Mouse (Mus musculus) heart, adult 2 months (tissue): ENCODE measurements around the gene Palm2. TPM values are rescaled to one million over a fixed set of nuclear protein-coding genes. Genes with fewer than 3 reads are reported as not detected.

Source experiments
- DNase-seq, 2 experiments: peaks; one replicate each; pipeline ENCODE4 v3.0.0; 2021
- H3K27ac ChIP-seq: fragments of 200-600 bp; 2 replicates; pipeline ENCODE4 v1.8.1; 2022
- H3K27me3 ChIP-seq: fragments of 200-500 bp; 2 replicates; pipeline ENCODE4 v1.6.1; 2012; ENCODE audit warnings: mild to moderate bottlenecking, low read length, inconsistent platforms, mixed read lengths; ENCODE audit not compliant: control insufficient read depth, insufficient read depth
- H3K36me3 ChIP-seq: fragments of 200-500 bp; 2 replicates; pipeline ENCODE4 v1.6.1; 2012; ENCODE audit warnings: low read length, inconsistent platforms; ENCODE audit not compliant: control insufficient read depth, insufficient read depth
- H3K4me1 ChIP-seq: fragments of 200-500 bp; 2 replicates; pipeline ENCODE4 v1.6.1; 2011; ENCODE audit warnings: low read length; ENCODE audit not compliant: control insufficient read depth, insufficient read depth
- H3K4me3 ChIP-seq: fragments of 200-600 bp; 2 replicates; pipeline ENCODE4 v1.8.1; 2022
- H3K79me2 ChIP-seq: fragments of 200-500 bp; replicated peaks from 2 replicates; pipeline ENCODE4 v1.6.1; 2012; ENCODE audit warnings: mild to moderate bottlenecking, inconsistent platforms, low read length, moderate library complexity, mixed read lengths; ENCODE audit not compliant: control insufficient read depth, insufficient read depth
- H3K9ac ChIP-seq: fragments of 200-500 bp; 2 replicates; pipeline ENCODE4 v1.6.1; 2012; ENCODE audit warnings: low read depth, mild to moderate bottlenecking, control low read depth, inconsistent platforms, low read length, mixed read lengths
- CTCF ChIP-seq: fragments of 200-600 bp; IDR thresholded peaks from 2 replicates; pipeline ENCODE4 v1.8.1; 2022; ENCODE audit warnings: antibody characterized with exemption, mild to moderate bottlenecking, moderate library complexity
- EP300 ChIP-seq: fragments of 200-500 bp; IDR thresholded peaks from 2 replicates; pipeline ENCODE4 v1.6.1; 2011; ENCODE audit warnings: low read depth, low read length, control low read depth; ENCODE audit not compliant: insufficient read depth
- POLR2A ChIP-seq: fragments of 200-500 bp; IDR thresholded peaks from 2 replicates; pipeline ENCODE4 v1.6.1; 2011; ENCODE audit warnings: mild to moderate bottlenecking, low read depth, low read length, control low read depth; ENCODE audit not compliant: insufficient read depth
- WGBS: fragments of 180-500 bp; shearing (Covaris S2); methylation state at CpG from one replicate; pipeline ENCODE4 v1.1.7; 2018; 5-methylcytosine and 5-hydroxymethylcytosine counted together
- intact Hi-C: fragments of 180-260 bp; cut with DNase I; formaldehyde crosslinking; loops from one replicate; pipeline ENCODE4 v1.15.1; 2025
- polyA plus RNA-seq: library from polyadenylated mRNA; depleted of rRNA; stranded (reverse); fragments of >200 nt; gene quantifications from 2 replicates; pipeline ENCODE4 v1.2.3, GENCODE M21; 2012
- total RNA-seq, 2 experiments: library from RNA; stranded (reverse); gene quantifications; 2 replicates each; pipeline ENCODE4 v1.2.3; 2021

The Palm2 gene
- total and polyA plus RNA-seq, 3 experiments, result 0.33 to 13.2 (median 9.9) TPM

GRCm38 (mm10) chr4:57618743-57619142 lies 184.7 kb downstream of the Palm2 start:
- no peaks in the 10 kb centered on the region for H3K27me3 ChIP-seq
- TF ChIP-seq CTCF (no peak), EP300 (no peak), POLR2A (no peak)
- H3K36me3 ChIP-seq, result peaks cover 2% of the 10 kb centered on the region; the same call in 1 of the 2 replicates
- no peak overlapping the region for H3K9ac ChIP-seq
- peaks cover 3% of the 10 kb centered on the region; the same call in 1 of the 2 replicates for H3K79me2 ChIP-seq
- 63% methylated on average over 6 of the region's 6 CpGs for WGBS
- H3K4me1 ChIP-seq, result no peaks in the 10 kb centered on the region
- intact Hi-C loops, result no loop called here
- H3K4me3 ChIP-seq, result no peak overlapping the region
- no peak for DNase-seq
- H3K27ac ChIP-seq, result no peak overlapping the region

- H3K79me2 ChIP-seq, result peaks cover 2% of the 10 kb centered on the region; the same call in 1 of the 2 replicates
- peak in 1 of 2 experiments; percentile 40 for DNase-seq
- no peak overlapping the region for H3K4me3 ChIP-seq
- H3K36me3 ChIP-seq, result peaks cover 2% of the 10 kb centered on the region; the same call in 1 of the 2 replicates
- H3K4me1 ChIP-seq, result peaks cover 1% of the 10 kb centered on the region; the same call in 1 of the 2 replicates
- H3K27ac ChIP-seq, result peak overlapping the region; percentile 89
- peak overlapping the region; percentile 54 for H3K9ac ChIP-seq
- 27% methylated on average over 7 of the region's 7 CpGs for WGBS
- no peaks in the 10 kb centered on the region for H3K27me3 ChIP-seq
- intact Hi-C loops, result no loop called here
- TF ChIP-seq POLR2A, result peak; percentile 34; the same call in 1 of the 2 replicates
- no peak for TF ChIP-seq CTCF
Measured at GRCm38 (mm10) chr4:57622816-57623215, 188.8 kb downstream of the Palm2 start.

- H3K79me2 ChIP-seq, result no peaks in the 10 kb centered on the region
- peaks cover 3% of the 10 kb centered on the region for H3K4me1 ChIP-seq
- H3K9ac ChIP-seq, result no peak overlapping the region
- no peaks in the 10 kb centered on the region for H3K27me3 ChIP-seq
- TF ChIP-seq CTCF (no peak), EP300 (no peak), POLR2A (no peak)
- WGBS, result 57% methylated on average over 2 of the region's 2 CpGs
- no peak for DNase-seq
- H3K4me3 ChIP-seq, result no peak overlapping the region
- peaks cover 2% of the 10 kb centered on the region; the same call in 1 of the 2 replicates for H3K36me3 ChIP-seq
- H3K27ac ChIP-seq, result no peak overlapping the region; the same call in 1 of the 2 replicates
- intact Hi-C loops, result loop anchor here (5.0 kb wide), 1 partner anchor 42 kb away; no protein-coding TSS in a partner anchor
Measured at GRCm38 (mm10) chr4:57624819-57625218, 190.8 kb downstream of the Palm2 start.

- no peak for TF ChIP-seq EP300
- no peak for TF ChIP-seq CTCF
- no peak for TF ChIP-seq POLR2A
- H3K4me1 ChIP-seq, result peaks cover 3% of the 10 kb centered on the region
- H3K4me3 ChIP-seq, result no peak overlapping the region
- WGBS, result 71% methylated on average over 1 of the region's 1 CpGs
- no peaks in the 10 kb centered on the region for H3K79me2 ChIP-seq
- H3K36me3 ChIP-seq, result peaks cover 2% of the 10 kb centered on the region; the same call in 1 of the 2 replicates
- H3K9ac ChIP-seq, result no peak overlapping the region
- H3K27ac ChIP-seq, result no peak overlapping the region
- no peaks in the 10 kb centered on the region for H3K27me3 ChIP-seq
- no peak for DNase-seq
- intact Hi-C loops, result loop anchor here (5.0 kb wide), 1 partner anchor 42 kb away; no protein-coding TSS in a partner anchor
Measured at GRCm38 (mm10) chr4:57625306-57625705, 191.3 kb downstream of the Palm2 start.

GRCm38 (mm10) chr4:57625756-57626155 lies 191.7 kb downstream of the Palm2 start:
- no peak overlapping the region; the same call in 1 of the 2 replicates for H3K27ac ChIP-seq
- 47% methylated on average over 1 of the region's 1 CpGs for WGBS
- no peak overlapping the region for H3K9ac ChIP-seq
- intact Hi-C loops, result loop anchor here (5.0 kb wide), 1 partner anchor 42 kb away; no protein-coding TSS in a partner anchor
- H3K79me2 ChIP-seq, result no peaks in the 10 kb centered on the region
- no peaks in the 10 kb centered on the region for H3K27me3 ChIP-seq
- TF ChIP-seq CTCF, result no peak
- TF ChIP-seq POLR2A, result no peak
- TF ChIP-seq EP300, result no peak
- H3K4me1 ChIP-seq, result peaks cover 3% of the 10 kb centered on the region
- peaks cover 2% of the 10 kb centered on the region; the same call in 1 of the 2 replicates for H3K36me3 ChIP-seq
- DNase-seq, result no peak
- H3K4me3 ChIP-seq, result no peak overlapping the region

- 88% methylated on average over 5 of the region's 5 CpGs for WGBS
- H3K27ac ChIP-seq, result no peak overlapping the region
- no peaks in the 10 kb centered on the region for H3K27me3 ChIP-seq
- H3K36me3 ChIP-seq, result peaks cover 2% of the 10 kb centered on the region; the same call in 1 of the 2 replicates
- no peak for DNase-seq
- peaks cover 5% of the 10 kb centered on the region for H3K4me1 ChIP-seq
- H3K79me2 ChIP-seq, result 0 out of 2 replicates have a peak, but pooled peaks cover 2% of the 10 kb centered on the region
- no peak overlapping the region for H3K4me3 ChIP-seq
- intact Hi-C loops, result loop anchor here (5.0 kb wide), 1 partner anchor 40 kb away; no protein-coding TSS in a partner anchor
- TF ChIP-seq EP300 (no peak), POLR2A (no peak), CTCF (no peak)
- H3K9ac ChIP-seq, result no peak overlapping the region
Measured at GRCm38 (mm10) chr4:57626921-57627320, 192.9 kb downstream of the Palm2 start.
